Mouse (Mus musculus) E14TG2a.4 (cell line): ENCODE results near the gene Gm42420.

Experiments
- H3K27me3 ChIP-seq: 2 replicates; pipeline ENCODE4 v1.6.1; 2014; ENCODE audit warnings: low read length, control low read depth; ENCODE audit not compliant: insufficient read depth
- H3K36me3 ChIP-seq: 2 replicates; pipeline ENCODE4 v1.6.1; 2014; ENCODE audit warnings: low read length, control low read depth; ENCODE audit not compliant: insufficient read depth
- H3K4me1 ChIP-seq: replicated peaks from 2 replicates; pipeline ENCODE4 v1.6.1; 2014; ENCODE audit warnings: low read depth, low read length, control low read depth
- H3K4me3 ChIP-seq: replicated peaks from 2 replicates; pipeline ENCODE4 v1.5.1; 2014; ENCODE audit warnings: mild to moderate bottlenecking, low read length
- H3K9me3 ChIP-seq: 2 replicates; pipeline ENCODE4 v1.6.1; 2014; ENCODE audit warnings: low read length, control low read depth
- CTCF ChIP-seq: conservative IDR thresholded peaks from 2 replicates; pipeline ENCODE4 v1.5.1; 2014; ENCODE audit warnings: low read length
- NANOG ChIP-seq: IDR thresholded peaks from 2 replicates; pipeline ENCODE4 v1.6.1; 2014; ENCODE audit warnings: borderline replicate concordance, low read length, mixed read lengths
- POU5F1 ChIP-seq: IDR thresholded peaks from 2 replicates; pipeline ENCODE4 v1.6.1; 2014; ENCODE audit warnings: low read length, borderline replicate concordance

Gene Gm42420

GRCm38 (mm10) chr6:39581087-39581784, 4.3 kb upstream of the Gm42420 start:
- H3K4me1 ChIP-seq = no peaks in the 10 kb centered on the region
- H3K27me3 ChIP-seq = no peaks in the 10 kb centered on the region
- H3K4me3 ChIP-seq = no peak overlapping the region
- no peak for TF ChIP-seq NANOG
- no peak for TF ChIP-seq POU5F1
- TF ChIP-seq CTCF = no peak
- H3K9me3 ChIP-seq = no peaks in the 10 kb centered on the region
- peaks cover 2% of the 10 kb centered on the region; the same call in 1 of the 2 replicates for H3K36me3 ChIP-seq

- Histone ChIP-seq H3K27me3 (no peaks in the 10 kb centered on the region), H3K9me3 (no peaks in the 10 kb centered on the region), H3K4me1 (peaks cover 27% of the 10 kb centered on the region), H3K4me3 (peak overlapping the region; percentile 96), H3K36me3 (peaks cover 27% of the 10 kb centered on the region)
- no peak for TF ChIP-seq POU5F1
- no peak for TF ChIP-seq NANOG
- TF ChIP-seq CTCF = no peak
These were observed 5.9 kb downstream of the Gm42420 start for GRCm38 (mm10) chr6:39591481-39591880.

GRCm38 (mm10) chr6:39592401-39593214, 7.1 kb downstream of the Gm42420 start, which contains the start of gene Ndufb2:
Gene Ndufb2 (plus strand): TSS chr6:39592574.
- Histone ChIP-seq H3K9me3 (no peaks in the 10 kb centered on the region), H3K4me1 (peaks cover 29% of the 10 kb centered on the region), H3K4me3 (peak within 1 kb of the TSS; percentile 96), H3K27me3 (no peaks in the 10 kb centered on the region), H3K36me3 (peaks cover 36% of the 10 kb centered on the region)
- TF ChIP-seq CTCF (no peak), POU5F1 (no peak), NANOG (no peak)

GRCm38 (mm10) chr6:39600851-39601250, 15.3 kb downstream of the Gm42420 start:
- TF ChIP-seq POU5F1 (no peak), CTCF (no peak), NANOG (no peak)

GRCm38 (mm10) chr6:39601828-39602227, 16.3 kb downstream of the Gm42420 start:
- Histone ChIP-seq H3K4me3 (no peak overlapping the region), H3K9me3 (no peaks in the 10 kb centered on the region), H3K4me1 (peaks cover 6% of the 10 kb centered on the region; the same call in 1 of the 2 replicates), H3K36me3 (peaks cover 71% of the 10 kb centered on the region), H3K27me3 (no peaks in the 10 kb centered on the region)
- TF ChIP-seq POU5F1 (no peak), CTCF (no peak), NANOG (no peak)

More at GRCm38 (mm10) chr6:39600851-39601250, 15.3 kb downstream of the Gm42420 start:
- no peaks in the 10 kb centered on the region for H3K27me3 ChIP-seq
- H3K36me3 ChIP-seq = peaks cover 81% of the 10 kb centered on the region
- H3K4me3 ChIP-seq = no peak overlapping the region
- 0 out of 2 replicates have a peak, but pooled peaks cover 5% of the 10 kb centered on the region for H3K4me1 ChIP-seq
- no peaks in the 10 kb centered on the region for H3K9me3 ChIP-seq

- TF ChIP-seq POU5F1 (no peak), NANOG (no peak), CTCF (no peak)
- Histone ChIP-seq H3K4me3 (no peak overlapping the region), H3K36me3 (peaks cover 54% of the 10 kb centered on the region)
These were observed 19.0 kb downstream of the Gm42420 start for GRCm38 (mm10) chr6:39604565-39604964.

GRCm38 (mm10) chr6:39606056-39606455, 20.5 kb downstream of the Gm42420 start:
- TF ChIP-seq CTCF (no peak), NANOG (no peak), POU5F1 (no peak)
- H3K9me3 ChIP-seq = no peaks in the 10 kb centered on the region
- no peak overlapping the region for H3K4me3 ChIP-seq
- peaks cover 51% of the 10 kb centered on the region for H3K36me3 ChIP-seq
- no peaks in the 10 kb centered on the region for H3K27me3 ChIP-seq
- H3K4me1 ChIP-seq = peaks cover 8% of the 10 kb centered on the region; the same call in 1 of the 2 replicates

More at GRCm38 (mm10) chr6:39604565-39604964, 19.0 kb downstream of the Gm42420 start:
- Histone ChIP-seq H3K9me3 (no peaks in the 10 kb centered on the region), H3K4me1 (peaks cover 8% of the 10 kb centered on the region; the same call in 1 of the 2 replicates), H3K27me3 (no peaks in the 10 kb centered on the region)

- TF ChIP-seq CTCF (no peak), POU5F1 (no peak), NANOG (no peak)
- H3K4me3 ChIP-seq = no peak overlapping the region
- H3K4me1 ChIP-seq = peaks cover 8% of the 10 kb centered on the region; the same call in 1 of the 2 replicates
- no peaks in the 10 kb centered on the region for H3K9me3 ChIP-seq
- no peaks in the 10 kb centered on the region for H3K27me3 ChIP-seq
- peaks cover 57% of the 10 kb centered on the region for H3K36me3 ChIP-seq
These were observed 21.3 kb downstream of the Gm42420 start for GRCm38 (mm10) chr6:39606862-39607261.
